Mouse (Mus musculus) MEL (cell line): Measurements from ENCODE around the gene Nova2. TPM values are rescaled to one million over a fixed set of nuclear protein-coding genes. Genes with fewer than 3 reads are reported as not detected.

ENCODE experiments used
- DNase-seq: peaks from one replicate; pipeline ENCODE4 v3.0.0; 2011; ENCODE audit warnings: low read depth, low spot score
- H3K27ac ChIP-seq: 2 replicates; pipeline ENCODE4 v1.5.1; 2012; ENCODE audit warnings: low read depth, mild to moderate bottlenecking, control low read depth, low read length, moderate library complexity; ENCODE audit not compliant: control insufficient read depth
- H3K27me3 ChIP-seq, 2 experiments: fragments of 150-350 bp in 1 of 2; sonication (generic) in 1 of 2; 2 replicates each; pipeline ENCODE4 v1.6.1; 2012; ENCODE audit warnings: low read length in 2 of 2, mild to moderate bottlenecking in 2 of 2, improper control_type of control experiment in 1 of 2, moderate library complexity in 1 of 2; ENCODE audit not compliant: insufficient read depth in 2 of 2, control insufficient read depth in 1 of 2
- H3K36me3 ChIP-seq, 2 experiments: 2 replicates each; pipeline ENCODE4 v1.6.1; 2012 to 2014; ENCODE audit warnings: low read length in 2 of 2, improper control_type of control experiment in 1 of 2, inconsistent platforms in 1 of 2, mild to moderate bottlenecking in 1 of 2; ENCODE audit not compliant: insufficient read depth in 2 of 2, control insufficient read depth in 1 of 2
- H3K4me1 ChIP-seq, 2 experiments: fragments of 150-350 bp in 1 of 2; sonication (generic) in 1 of 2; 2 replicates each; pipeline ENCODE4 v1.6.1; 2012; ENCODE audit warnings: low read length in 2 of 2, improper control_type of control experiment in 1 of 2, mild to moderate bottlenecking in 1 of 2; ENCODE audit not compliant: insufficient read depth in 2 of 2, control insufficient read depth in 1 of 2
- H3K4me3 ChIP-seq, 2 experiments: fragments of 150-350 bp in 1 of 2; sonication (generic) in 1 of 2; 2 replicates each; pipeline ENCODE4 v1.5.1; 2012; ENCODE audit warnings: low read depth in 2 of 2, low read length in 2 of 2, mild to moderate bottlenecking in 2 of 2, moderate library complexity in 2 of 2, control low read depth in 1 of 2, improper control_type of control experiment in 1 of 2; ENCODE audit not compliant: control insufficient read depth in 1 of 2, insufficient read depth in 1 of 2
- H3K79me2 ChIP-seq: 2 replicates; pipeline ENCODE4 v1.6.1; 2012; ENCODE audit warnings: mild to moderate bottlenecking, low read length, moderate library complexity; ENCODE audit not compliant: control insufficient read depth, poor library complexity, insufficient read depth
- H3K9ac ChIP-seq: 2 replicates; pipeline ENCODE4 v1.6.1; 2012; ENCODE audit warnings: low read depth, mild to moderate bottlenecking, control low read depth, low read length, moderate library complexity; ENCODE audit not compliant: control insufficient read depth, poor library complexity, severe bottlenecking
- H3K9me3 ChIP-seq: fragments of 150-350 bp; sonication (generic); replicated peaks from 2 replicates; pipeline ENCODE4 v1.6.1; 2012; ENCODE audit warnings: mild to moderate bottlenecking, low read length, improper control_type of control experiment, moderate library complexity; ENCODE audit not compliant: insufficient read depth
- E2F4 ChIP-seq: IDR thresholded peaks from 2 replicates; pipeline ENCODE4 v1.6.1; 2011; ENCODE audit warnings: low read depth, low read length, improper control_type of control experiment, borderline replicate concordance
- GABPA ChIP-seq: IDR thresholded peaks from 2 replicates; pipeline ENCODE4 v1.6.1; 2012; ENCODE audit warnings: low read depth, mild to moderate bottlenecking, inconsistent platforms, low read length, improper control_type of control experiment, moderate library complexity
- HCFC1 ChIP-seq: IDR thresholded peaks from 2 replicates; pipeline ENCODE4 v1.6.1; 2012; ENCODE audit warnings: low read depth, mild to moderate bottlenecking, inconsistent platforms, low read length, improper control_type of control experiment, moderate library complexity
- KAT2A ChIP-seq: conservative IDR thresholded peaks from 2 replicates; pipeline ENCODE4 v1.6.1; 2012; ENCODE audit warnings: low read depth, low read length, improper control_type of control experiment, inconsistent platforms
- MAX ChIP-seq: IDR thresholded peaks from 2 replicates; pipeline ENCODE4 v1.6.1; 2011; ENCODE audit warnings: low read length, improper control_type of control experiment
- MAZ ChIP-seq: IDR thresholded peaks from 2 replicates; pipeline ENCODE4 v1.6.1; 2012; ENCODE audit warnings: low read depth, mild to moderate bottlenecking, inconsistent platforms, low read length, improper control_type of control experiment
- MYC ChIP-seq: IDR thresholded peaks from 2 replicates; pipeline ENCODE4 v1.6.1; 2011; ENCODE audit warnings: low read depth, mild to moderate bottlenecking, low read length, improper control_type of control experiment, moderate library complexity
- NELFE ChIP-seq: IDR thresholded peaks from 2 replicates; pipeline ENCODE4 v1.6.1; 2011; ENCODE audit warnings: low read depth, low read length, improper control_type of control experiment
- POLR2A ChIP-seq, 2 experiments: IDR thresholded peaks; 2 replicates each; pipeline ENCODE4 v1.6.1; 2011 to 2012; ENCODE audit warnings: low read length in 2 of 2, mild to moderate bottlenecking in 2 of 2, control low read depth in 1 of 2, improper control_type of control experiment in 1 of 2, low read depth in 1 of 2, moderate library complexity in 1 of 2; ENCODE audit not compliant: control insufficient read depth in 1 of 2, insufficient read depth in 1 of 2, poor library complexity in 1 of 2
- RCOR1 ChIP-seq: IDR thresholded peaks from 2 replicates; pipeline ENCODE4 v1.6.1; 2012; ENCODE audit warnings: low read depth, mild to moderate bottlenecking, inconsistent platforms, low read length, improper control_type of control experiment
- SIN3A ChIP-seq: IDR thresholded peaks from 2 replicates; pipeline ENCODE4 v1.6.1; 2012; ENCODE audit warnings: low read length, improper control_type of control experiment, inconsistent platforms
- TBP ChIP-seq: IDR thresholded peaks from 2 replicates; pipeline ENCODE4 v1.8.0; 2011; ENCODE audit warnings: low read depth, low read length, improper control_type of control experiment
- UBTF ChIP-seq: IDR thresholded peaks from 2 replicates; pipeline ENCODE4 v1.6.1; 2012; ENCODE audit warnings: low read depth, mild to moderate bottlenecking, inconsistent platforms, low read length, improper control_type of control experiment, moderate library complexity, borderline replicate concordance; ENCODE audit not compliant: insufficient read depth
- ZKSCAN1 ChIP-seq: IDR thresholded peaks from 2 replicates; pipeline ENCODE4 v1.6.1; 2012; ENCODE audit warnings: low read depth, mild to moderate bottlenecking, inconsistent platforms, low read length, improper control_type of control experiment, moderate library complexity
- ZMIZ1 ChIP-seq: IDR thresholded peaks from 2 replicates; pipeline ENCODE4 v1.6.1; 2012; ENCODE audit warnings: low read depth, mild to moderate bottlenecking, inconsistent platforms, low read length, improper control_type of control experiment, moderate library complexity
- ZNF384 ChIP-seq: IDR thresholded peaks from 2 replicates; pipeline ENCODE4 v1.6.1; 2012; ENCODE audit warnings: low read depth, mild to moderate bottlenecking, inconsistent platforms, low read length, improper control_type of control experiment
- polyA plus RNA-seq, 2 experiments: library from polyadenylated mRNA; stranded (reverse) in 1 of 2; unstranded in 1 of 2; fragments of >175 nt in 1 of 2; fragments of >200 nt in 1 of 2; gene quantifications; 2 replicates each; pipeline versions ENCODE4 v1.2.1 to v1.2.4; 2012; ENCODE audit warnings: low replicate concordance in 2 of 2, low read depth in 1 of 2; ENCODE audit not compliant: insufficient read length in 2 of 2, insufficient read depth in 1 of 2, missing spikeins in 1 of 2
- total RNA-seq: library from RNA; depleted of rRNA; stranded (reverse); fragments of 300-350 nt; gene quantifications from 2 replicates; pipeline ENCODE4 v1.2.3, GENCODE M21; 2012

Gene Nova2
- total and polyA plus RNA-seq, 3 experiments: 0.04 to 0.22 TPM; not detected in 1

GRCm38 (mm10) chr7:19002848-19003498, 77.3 kb downstream of the Nova2 start (continued):
- TF ChIP-seq SIN3A (peak; percentile 92), TBP (0 out of 2 replicates have a peak, but pooled peaks have one; percentile 59)

- Histone ChIP-seq H3K27me3 (no peaks in the 10 kb centered on the region), H3K36me3 (peaks cover 0 to 15% of the 10 kb centered on the region in 2 experiments; a peak in 3 of 4 replicates), H3K4me3 (peak within 1 kb of the TSS; percentile 77 to 82), H3K79me2 (peaks cover 30% of the 10 kb centered on the region), H3K9me3 (no peaks in the 10 kb centered on the region), H3K4me1 (peaks cover 5 to 21% of the 10 kb centered on the region in 2 experiments; a peak in 3 of 4 replicates), H3K9ac (peak within 1 kb of the TSS; percentile 93), H3K27ac (peak within 1 kb of the TSS; percentile 86)
- no peak for TF ChIP-seq ZMIZ1
- 0 out of 2 replicates have a peak, but pooled peaks have one; percentile 53 for TF ChIP-seq UBTF
- TF ChIP-seq HCFC1: peak; percentile 95
- TF ChIP-seq SIN3A: peak; percentile 65
- TF ChIP-seq MAZ: peak; percentile 44; the same call in 1 of the 2 replicates
- no peak for TF ChIP-seq GABPA
- TF ChIP-seq MAX: no peak; the same call in 1 of the 2 replicates
- TF ChIP-seq ZKSCAN1: no peak
- TF ChIP-seq E2F4: peak; percentile 90; the same call in 1 of the 2 replicates
- TF ChIP-seq TBP: peak; percentile 63; the same call in 1 of the 2 replicates
- 0 out of 2 replicates have a peak, but pooled peaks have one; percentile 18 for TF ChIP-seq RCOR1
- peak; percentile 67 to 69; a peak in 2 of 4 replicates for TF ChIP-seq POLR2A (IDR thresholded peaks at IDR 0.05; ENCODE audit: control insufficient read depth in 1 of 2, insufficient read depth in 1 of 2, low read depth in 1 of 2, low read length in 2 of 2, poor library complexity in 1 of 2)
- TF ChIP-seq MYC: no peak
- TF ChIP-seq NELFE: peak; percentile 84
- peak; percentile 87 for TF ChIP-seq ZNF384
- TF ChIP-seq KAT2A: peak; percentile 80; the same call in 1 of the 2 replicates
- peak; percentile 94 for DNase-seq
These were observed 78.4 kb downstream of the Nova2 start, which contains the start of gene Irf2bp1 for GRCm38 (mm10) chr7:19003902-19004630. Irf2bp1 (plus strand) TSS chr7:19004044.
